Mouse (Mus musculus) myocyte (in vitro differentiated cells): ENCODE results near the gene Atg4a.

Source experiments
- CEBPB ChIP-seq: IDR thresholded peaks from 2 replicates; pipeline ENCODE4 v1.6.1; 2011; ENCODE audit warnings: mild to moderate bottlenecking, moderate library complexity; ENCODE audit not compliant: poor library complexity, insufficient read depth, severe bottlenecking
- E2F4 ChIP-seq: IDR thresholded peaks from one replicate; pipeline ENCODE4 v1.6.1; 2011; ENCODE audit warnings: mild to moderate bottlenecking, control low read depth, moderate library complexity; ENCODE audit not compliant: insufficient read depth
- MAX ChIP-seq: IDR thresholded peaks from one replicate; pipeline ENCODE4 v1.6.1; 2011; ENCODE audit warnings: low read depth, mild to moderate bottlenecking, control low read depth
- MYOD1 ChIP-seq, 3 experiments: IDR thresholded peaks; one replicate each; pipeline ENCODE4 v1.6.1; 2011; ENCODE audit warnings: control low read depth in 2 of 3, low read depth in 2 of 3, mild to moderate bottlenecking in 2 of 3, moderate library complexity in 1 of 3; ENCODE audit not compliant: insufficient read length in 2 of 3, control insufficient read depth in 1 of 3
- MYOG ChIP-seq, 3 experiments: IDR thresholded peaks; one replicate each; pipeline ENCODE4 v1.6.1; 2011; ENCODE audit warnings: control low read depth in 2 of 3, low read depth in 2 of 3, mild to moderate bottlenecking in 2 of 3; ENCODE audit not compliant: insufficient read length in 2 of 3, control insufficient read depth in 1 of 3, insufficient read depth in 1 of 3
- POLR2A ChIP-seq: IDR thresholded peaks from one replicate; pipeline ENCODE4 v1.6.1; 2011; ENCODE audit warnings: low read depth, mild to moderate bottlenecking, control low read depth, moderate library complexity; ENCODE audit not compliant: insufficient read length
- POLR2AphosphoS2 ChIP-seq: IDR thresholded peaks from one replicate; pipeline ENCODE4 v1.6.1; 2011; ENCODE audit warnings: low read depth, control low read depth; ENCODE audit not compliant: insufficient read length
- REST ChIP-seq: IDR thresholded peaks from one replicate; pipeline ENCODE4 v1.6.1; 2011; ENCODE audit warnings: mild to moderate bottlenecking, control low read depth, moderate library complexity; ENCODE audit not compliant: insufficient read depth, insufficient read length
- SRF ChIP-seq: IDR thresholded peaks from one replicate; pipeline ENCODE4 v1.6.1; 2011; ENCODE audit warnings: low read depth; ENCODE audit not compliant: control insufficient read depth, insufficient read length
- TCF12 ChIP-seq: IDR thresholded peaks from one replicate; pipeline ENCODE4 v1.6.1; 2011; ENCODE audit warnings: mild to moderate bottlenecking, control low read depth; ENCODE audit not compliant: poor library complexity, insufficient read depth, severe bottlenecking
- TCF3 ChIP-seq: IDR thresholded peaks from one replicate; pipeline ENCODE4 v1.6.1; 2011; ENCODE audit warnings: low read depth, control low read depth; ENCODE audit not compliant: insufficient read length
- USF1 ChIP-seq: IDR thresholded peaks from one replicate; pipeline ENCODE4 v1.6.1; 2011; ENCODE audit warnings: low read depth, mild to moderate bottlenecking, control low read depth, moderate library complexity

DNA sequence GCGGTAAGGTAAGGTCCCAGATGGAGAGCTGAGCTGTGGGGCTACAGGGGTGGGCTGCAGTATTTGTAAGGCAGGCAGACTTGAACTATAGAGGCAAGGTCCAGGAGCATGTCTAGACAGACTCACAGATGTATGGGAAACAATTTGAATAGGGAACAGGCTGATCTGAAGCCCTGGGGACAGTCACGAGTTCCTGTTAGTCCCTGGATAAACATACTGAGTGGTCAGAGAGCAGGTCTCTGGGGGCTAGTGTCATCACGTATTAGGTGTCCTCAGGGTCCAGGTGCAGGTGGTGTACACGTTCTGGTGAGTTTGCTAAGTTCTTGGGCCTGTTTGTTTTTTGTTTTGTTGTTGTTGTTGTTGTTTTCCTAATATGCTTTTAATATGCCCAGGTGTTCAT is 23.5 kb downstream of the Atg4a start:
- no peak for TF ChIP-seq POLR2A
- no peak for TF ChIP-seq MYOG (IDR thresholded peaks at IDR 0.05; ENCODE audit: control insufficient read depth in 1 of 3, insufficient read depth in 1 of 3, insufficient read length in 2 of 3, low read depth in 2 of 3)
- TF ChIP-seq USF1 = no peak
- TF ChIP-seq REST = no peak
- no peak for TF ChIP-seq E2F4
- TF ChIP-seq TCF12 = no peak
- no peak for TF ChIP-seq CEBPB
- no peak for TF ChIP-seq POLR2AphosphoS2
- TF ChIP-seq SRF = no peak
- no peak for TF ChIP-seq MAX
- no peak for TF ChIP-seq MYOD1 (IDR thresholded peaks at IDR 0.05; ENCODE audit: control insufficient read depth in 1 of 3, insufficient read length in 2 of 3, low read depth in 2 of 3)
- TF ChIP-seq TCF3 = no peak
